Mouse (Mus musculus): Measurements from ENCODE around the gene Dennd2a.

DNA sequence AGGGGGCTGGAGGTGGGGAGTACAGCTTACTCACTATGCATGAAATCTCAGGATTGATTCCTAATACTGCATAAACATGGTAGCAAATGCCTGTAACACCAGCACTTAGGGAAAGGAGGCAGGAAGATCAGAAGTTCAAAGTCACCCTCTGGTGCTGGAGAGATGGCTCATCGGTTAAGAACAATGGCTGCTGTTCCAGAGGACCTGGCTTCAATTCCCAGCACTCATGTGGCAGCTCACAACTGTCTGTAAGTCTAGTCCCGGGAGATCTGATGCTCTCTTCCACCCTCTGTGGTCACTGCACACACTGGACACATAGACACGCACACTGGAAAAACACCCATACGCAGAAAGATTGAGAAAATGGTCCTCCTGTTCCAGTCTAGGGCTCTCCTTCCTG, 124.5 kb downstream of the Dennd2a start:
- TF ChIP-seq POLR2A (IDR thresholded peaks at IDR 0.05; ENCODE audit: insufficient read depth, low read depth, low read length) = no peak
- TF ChIP-seq CTCF (IDR thresholded peaks at IDR 0.05; ENCODE audit: insufficient read depth, low read depth, low read length) = no peak
